Mouse (Mus musculus): Measurements from ENCODE around the gene Myoz1. TPM values are rescaled to one million over a fixed set of nuclear protein-coding genes. Genes with fewer than 3 reads are reported as not detected.

Gene Myoz1
- polyA plus RNA-seq, 1 experiment from 2014 or later = not detected

DNA sequence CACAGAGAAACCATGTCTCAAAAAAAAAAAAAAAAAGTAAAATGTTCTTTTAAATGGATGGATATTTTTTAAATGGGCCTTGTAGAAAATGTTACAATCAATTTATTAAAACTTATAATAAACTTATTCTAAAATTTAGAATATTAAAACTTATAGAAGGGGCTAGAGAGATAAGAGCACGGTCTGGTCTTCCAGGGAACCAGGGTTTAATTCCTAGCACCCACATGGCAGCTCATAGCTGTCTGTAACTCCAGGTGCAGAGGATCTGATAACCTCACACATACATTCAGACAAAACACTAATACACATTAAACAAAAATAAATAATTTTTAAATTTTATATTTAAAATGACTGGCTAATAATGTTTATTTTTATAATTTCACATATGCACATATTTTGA is 55.1 kb downstream of the Myoz1 start:
- Histone ChIP-seq H3K27me3 (replicated peaks; ENCODE audit: control insufficient read depth, insufficient read depth, low read length) (no peaks in the 10 kb centered on the region), H3K36me3 (ENCODE audit: control insufficient read depth, insufficient read depth, low read length) (peaks cover 3% of the 10 kb centered on the region; the same call in 1 of the 2 replicates), H3K27ac (ENCODE audit: low read depth, low read length) (no peak overlapping the region), H3K9me3 (replicated peaks; ENCODE audit: control insufficient read depth, low read length) (no peaks in the 10 kb centered on the region), H3K4me2 (ENCODE audit: low read length) (no peak overlapping the region), H3K4me3 (ENCODE audit: low read depth, low read length) (no peak overlapping the region), H3K4me1 (ENCODE audit: control insufficient read depth, insufficient read depth, low read length) (no peaks in the 10 kb centered on the region), H3K9ac (ENCODE audit: low read length) (no peak overlapping the region)
- ATAC-seq (no peak), DNase-seq (ENCODE audit: low spot score) (no peak)
- WGBS = 91% methylated on average over 1 of the region's 1 CpGs

DNA sequence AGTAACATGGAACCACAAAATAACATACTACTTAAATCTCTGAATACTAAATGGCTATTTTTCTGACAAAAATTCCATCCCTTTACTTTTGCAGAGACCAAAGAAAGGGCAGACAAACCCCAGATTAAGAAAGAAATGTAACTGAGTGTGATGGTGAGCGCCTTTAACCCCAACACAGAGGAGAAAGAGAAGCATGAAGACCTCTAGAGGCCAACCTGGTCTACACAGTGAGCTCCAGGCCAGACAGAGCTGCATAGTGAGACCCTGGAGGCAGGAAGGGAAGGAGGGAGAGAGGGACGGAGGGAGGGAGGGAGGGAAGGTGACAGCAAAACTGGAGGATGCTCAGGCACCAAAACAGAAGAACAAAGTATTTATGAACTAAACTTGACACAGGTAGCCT is 56.1 kb downstream of the Myoz1 start:
- 54% methylated on average over 2 of the region's 2 CpGs for WGBS
- no peaks in the 10 kb centered on the region for H3K27me3 ChIP-seq (replicated peaks; ENCODE audit: control insufficient read depth, insufficient read depth, low read length)
- H3K9ac ChIP-seq (ENCODE audit: low read length) = no peak overlapping the region
- H3K4me3 ChIP-seq (ENCODE audit: low read depth, low read length) = no peak overlapping the region
- DNase-seq (ENCODE audit: low spot score) (no peak), ATAC-seq (no peak)
- H3K36me3 ChIP-seq (ENCODE audit: control insufficient read depth, insufficient read depth, low read length) = no peaks in the 10 kb centered on the region
- no peak overlapping the region for H3K4me2 ChIP-seq (ENCODE audit: low read length)
- H3K4me1 ChIP-seq (ENCODE audit: control insufficient read depth, insufficient read depth, low read length) = peaks cover 3% of the 10 kb centered on the region; the same call in 1 of the 2 replicates
- no peaks in the 10 kb centered on the region for H3K9me3 ChIP-seq (replicated peaks; ENCODE audit: control insufficient read depth, low read length)
- H3K27ac ChIP-seq (ENCODE audit: low read depth, low read length) = no peak overlapping the region

DNA sequence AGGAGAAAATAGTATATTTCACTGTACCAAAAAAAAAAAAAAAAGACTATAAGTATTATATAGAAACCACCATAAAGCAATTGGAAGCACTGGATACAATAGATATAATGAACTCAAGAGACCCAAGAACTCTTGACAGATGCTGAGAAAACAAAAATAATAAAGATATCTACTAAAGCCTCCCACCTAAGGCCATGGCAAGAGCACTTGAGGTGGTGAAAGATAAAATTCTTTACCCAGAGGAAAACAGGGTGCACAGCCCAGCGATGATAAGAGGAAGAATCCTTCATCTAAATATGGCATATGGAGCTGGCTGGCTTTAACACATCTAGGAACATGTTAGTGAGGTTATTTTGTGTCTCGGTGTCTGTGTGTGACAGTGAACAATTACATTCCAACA is 56.8 kb downstream of the Myoz1 start:
- no peaks in the 10 kb centered on the region for H3K27me3 ChIP-seq (replicated peaks; ENCODE audit: control insufficient read depth, insufficient read depth, low read length)
- 90% methylated on average over 2 of the region's 2 CpGs for WGBS
- no peak overlapping the region for H3K27ac ChIP-seq (ENCODE audit: low read depth, low read length)
- ATAC-seq (no peak), DNase-seq (ENCODE audit: low spot score) (no peak)
- no peaks in the 10 kb centered on the region for H3K36me3 ChIP-seq (ENCODE audit: control insufficient read depth, insufficient read depth, low read length)
- H3K9me3 ChIP-seq (replicated peaks; ENCODE audit: control insufficient read depth, low read length) = no peaks in the 10 kb centered on the region
- H3K4me1 ChIP-seq (ENCODE audit: control insufficient read depth, insufficient read depth, low read length) = peaks cover 3% of the 10 kb centered on the region; the same call in 1 of the 2 replicates
- no peak overlapping the region for H3K9ac ChIP-seq (ENCODE audit: low read length)
- H3K4me3 ChIP-seq (ENCODE audit: low read depth, low read length) = no peak overlapping the region
- no peak overlapping the region for H3K4me2 ChIP-seq (ENCODE audit: low read length)

Small RNAs within 50 kb of the gene (microRNA-seq; reads per million reads assigned to microRNA genes)
- 0.79 reads per million for gene Mir6946

Other genes with a start within 250 kb of the Myoz1 start
- gene Cfap70, start 204.3 kb downstream of the Myoz1 start, polyA plus RNA-seq (2014; fragmentation: Nextera tagmentation; extraction: Ambion mirVana) = 0.98 and 2.7 TPM in 2 replicates
- gene Anxa7, start 176.4 kb downstream of the Myoz1 start, polyA plus RNA-seq (2014; fragmentation: Nextera tagmentation; extraction: Ambion mirVana) = 12.3 and 14.8 TPM in 2 replicates
- 0.20 and 0.30 TPM in 2 replicates for gene Mss51, start 159.6 kb downstream of the Myoz1 start, polyA plus RNA-seq (2014; fragmentation: Nextera tagmentation; extraction: Ambion mirVana)
- gene Ppp3cb, start 110.0 kb downstream of the Myoz1 start, polyA plus RNA-seq (2014; fragmentation: Nextera tagmentation; extraction: Ambion mirVana) = 83.5 and 90.2 TPM in 2 replicates
- gene Usp54, start 15.5 kb downstream of the Myoz1 start, polyA plus RNA-seq (2014; fragmentation: Nextera tagmentation; extraction: Ambion mirVana) = 8.6 and 11.9 TPM in 2 replicates
- 0.05 and 0.09 TPM in 2 replicates for gene Synpo2l, start 11.8 kb upstream of the Myoz1 start, polyA plus RNA-seq (2014; fragmentation: Nextera tagmentation; extraction: Ambion mirVana)
- gene Sec24c, start 17.8 kb upstream of the Myoz1 start, polyA plus RNA-seq (2014; fragmentation: Nextera tagmentation; extraction: Ambion mirVana) = 64.9 and 75.4 TPM in 2 replicates
- 13.1 and 15.1 TPM in 2 replicates for gene Fut11, start 38.4 kb upstream of the Myoz1 start, polyA plus RNA-seq (2014; fragmentation: Nextera tagmentation; extraction: Ambion mirVana)
- 227 and 259 TPM in 2 replicates for gene Chchd1, start 46.5 kb upstream of the Myoz1 start, polyA plus RNA-seq (2014; fragmentation: Nextera tagmentation; extraction: Ambion mirVana)
- 31.8 and 39.1 TPM in 2 replicates for gene Zswim8, start 51.0 kb upstream of the Myoz1 start, polyA plus RNA-seq (2014; fragmentation: Nextera tagmentation; extraction: Ambion mirVana)
- 12.5 and 14.2 TPM in 2 replicates for gene Ndst2, start 78.0 kb upstream of the Myoz1 start, polyA plus RNA-seq (2014; fragmentation: Nextera tagmentation; extraction: Ambion mirVana)
- 82.6 and 110 TPM in 2 replicates for gene Camk2g, start 137.5 kb upstream of the Myoz1 start, polyA plus RNA-seq (2014; fragmentation: Nextera tagmentation; extraction: Ambion mirVana)
- gene Plau, start 180.1 kb upstream of the Myoz1 start, polyA plus RNA-seq (2014; fragmentation: Nextera tagmentation; extraction: Ambion mirVana) = 0.21 and 0.47 TPM in 2 replicates